Mouse (Mus musculus) small intestine, adult 2 months (tissue): Measurements from ENCODE around the gene Meis1.

Source experiments
- CTCF ChIP-seq: fragments of 200-500 bp; IDR thresholded peaks from 2 replicates; pipeline ENCODE4 v1.5.1; 2012; ENCODE audit warnings: low read depth, mild to moderate bottlenecking, control low read depth, inconsistent platforms, low read length, moderate library complexity, mixed read lengths; ENCODE audit not compliant: insufficient replicate concordance, insufficient read length; ENCODE audit errors: extremely low read depth
- POLR2A ChIP-seq: fragments of 200-500 bp; IDR thresholded peaks from 2 replicates; pipeline ENCODE4 v1.6.1; 2012; ENCODE audit warnings: low read depth, mild to moderate bottlenecking, control low read depth, inconsistent platforms, low read length, moderate library complexity

GRCm38 (mm10) chr11:18888651-18889050 lies 130.1 kb downstream of the Meis1 start:
- no peak for TF ChIP-seq CTCF
- TF ChIP-seq POLR2A = no peak
